Mouse (Mus musculus): ENCODE results near the gene Cmtm4. TPM values are rescaled to one million over a fixed set of nuclear protein-coding genes. Genes with fewer than 3 reads are reported as not detected.

Gene Cmtm4
- polyA plus RNA-seq, 1 experiment: 32.4 TPM

GRCm38 (mm10) chr8:104427703-104428102, 32.1 kb upstream of the Cmtm4 start:
- Histone ChIP-seq H3K27ac (replicated peaks; ENCODE audit: low read depth, low read length) (no peak overlapping the region), H3K4me1 (ENCODE audit: control insufficient read depth, insufficient read depth, insufficient read length, low read length) (no peaks in the 10 kb centered on the region), H3K4me3 (ENCODE audit: insufficient read depth, low read depth, low read length) (no peak overlapping the region)

GRCm38 (mm10) chr8:104422313-104422712, 26.7 kb upstream of the Cmtm4 start:
- H3K4me3 ChIP-seq (ENCODE audit: insufficient read depth, low read depth, low read length): no peak overlapping the region
- no peaks in the 10 kb centered on the region for H3K4me1 ChIP-seq (ENCODE audit: control insufficient read depth, insufficient read depth, insufficient read length, low read length)
- H3K27ac ChIP-seq (replicated peaks; ENCODE audit: low read depth, low read length): no peak overlapping the region

- H3K27ac ChIP-seq (replicated peaks; ENCODE audit: low read depth, low read length): no peak overlapping the region
- H3K4me3 ChIP-seq (ENCODE audit: insufficient read depth, low read depth, low read length): no peak overlapping the region
- H3K4me1 ChIP-seq (ENCODE audit: control insufficient read depth, insufficient read depth, insufficient read length, low read length): no peaks in the 10 kb centered on the region
Measured at GRCm38 (mm10) chr8:104416022-104416421, 20.4 kb upstream of the Cmtm4 start.

GRCm38 (mm10) chr8:104414204-104414603, 18.6 kb upstream of the Cmtm4 start:
- no peaks in the 10 kb centered on the region for H3K4me1 ChIP-seq (ENCODE audit: control insufficient read depth, insufficient read depth, insufficient read length, low read length)
- H3K4me3 ChIP-seq (ENCODE audit: insufficient read depth, low read depth, low read length): no peak overlapping the region
- no peak overlapping the region for H3K27ac ChIP-seq (replicated peaks; ENCODE audit: low read depth, low read length)

GRCm38 (mm10) chr8:104413770-104414169, 18.2 kb upstream of the Cmtm4 start:
- Histone ChIP-seq H3K4me3 (ENCODE audit: insufficient read depth, low read depth, low read length) (no peak overlapping the region), H3K27ac (replicated peaks; ENCODE audit: low read depth, low read length) (no peak overlapping the region), H3K4me1 (ENCODE audit: control insufficient read depth, insufficient read depth, insufficient read length, low read length) (peaks cover 3% of the 10 kb centered on the region; the same call in 1 of the 2 replicates)

GRCm38 (mm10) chr8:104412805-104413532, 17.4 kb upstream of the Cmtm4 start:
- Histone ChIP-seq H3K27ac (replicated peaks; ENCODE audit: low read depth, low read length) (no peak overlapping the region), H3K4me3 (ENCODE audit: insufficient read depth, low read depth, low read length) (no peak overlapping the region)

GRCm38 (mm10) chr8:104411972-104412371, 16.4 kb upstream of the Cmtm4 start:
- H3K4me3 ChIP-seq (ENCODE audit: insufficient read depth, low read depth, low read length): no peak overlapping the region
- H3K4me1 ChIP-seq (ENCODE audit: control insufficient read depth, insufficient read depth, insufficient read length, low read length): peaks cover 3% of the 10 kb centered on the region; the same call in 1 of the 2 replicates
- no peak overlapping the region for H3K27ac ChIP-seq (replicated peaks; ENCODE audit: low read depth, low read length)

More at GRCm38 (mm10) chr8:104412805-104413532, 17.4 kb upstream of the Cmtm4 start:
- H3K4me1 ChIP-seq (ENCODE audit: control insufficient read depth, insufficient read depth, insufficient read length, low read length): peaks cover 3% of the 10 kb centered on the region; the same call in 1 of the 2 replicates

- H3K4me3 ChIP-seq (ENCODE audit: insufficient read depth, low read depth, low read length): no peak overlapping the region
- peaks cover 3% of the 10 kb centered on the region; the same call in 1 of the 2 replicates for H3K4me1 ChIP-seq (ENCODE audit: control insufficient read depth, insufficient read depth, insufficient read length, low read length)
- no peak overlapping the region for H3K27ac ChIP-seq (replicated peaks; ENCODE audit: low read depth, low read length)
Measured at GRCm38 (mm10) chr8:104411468-104411867, 15.9 kb upstream of the Cmtm4 start.

- Histone ChIP-seq H3K27ac (replicated peaks; ENCODE audit: low read depth, low read length) (no peak overlapping the region), H3K4me1 (ENCODE audit: control insufficient read depth, insufficient read depth, insufficient read length, low read length) (peaks cover 3% of the 10 kb centered on the region; the same call in 1 of the 2 replicates), H3K4me3 (ENCODE audit: insufficient read depth, low read depth, low read length) (no peak overlapping the region)
Measured at GRCm38 (mm10) chr8:104410628-104411273, 15.1 kb upstream of the Cmtm4 start.

GRCm38 (mm10) chr8:104408328-104409110, 12.9 kb upstream of the Cmtm4 start:
- H3K4me3 ChIP-seq (ENCODE audit: insufficient read depth, low read depth, low read length): no peak overlapping the region

GRCm38 (mm10) chr8:104406340-104407128, 10.9 kb upstream of the Cmtm4 start:
- Histone ChIP-seq H3K4me3 (ENCODE audit: insufficient read depth, low read depth, low read length) (no peak overlapping the region), H3K4me1 (ENCODE audit: control insufficient read depth, insufficient read depth, insufficient read length, low read length) (peaks cover 3% of the 10 kb centered on the region; the same call in 1 of the 2 replicates), H3K27ac (replicated peaks; ENCODE audit: low read depth, low read length) (no peak overlapping the region)

More at GRCm38 (mm10) chr8:104408328-104409110, 12.9 kb upstream of the Cmtm4 start:
- H3K27ac ChIP-seq (replicated peaks; ENCODE audit: low read depth, low read length): no peak overlapping the region
- H3K4me1 ChIP-seq (ENCODE audit: control insufficient read depth, insufficient read depth, insufficient read length, low read length): peaks cover 3% of the 10 kb centered on the region; the same call in 1 of the 2 replicates

GRCm38 (mm10) chr8:104405430-104406187, 10.0 kb upstream of the Cmtm4 start:
- Histone ChIP-seq H3K4me3 (ENCODE audit: insufficient read depth, low read depth, low read length) (no peak overlapping the region), H3K4me1 (ENCODE audit: control insufficient read depth, insufficient read depth, insufficient read length, low read length) (peaks cover 3% of the 10 kb centered on the region; the same call in 1 of the 2 replicates), H3K27ac (replicated peaks; ENCODE audit: low read depth, low read length) (0 out of 2 replicates have a peak overlapping the region, but pooled peaks have one; percentile 21)

- H3K27ac ChIP-seq (replicated peaks; ENCODE audit: low read depth, low read length): no peak overlapping the region
- no peak overlapping the region for H3K4me3 ChIP-seq (ENCODE audit: insufficient read depth, low read depth, low read length)
- H3K4me1 ChIP-seq (ENCODE audit: control insufficient read depth, insufficient read depth, insufficient read length, low read length): no peaks in the 10 kb centered on the region
Measured at GRCm38 (mm10) chr8:104403596-104403995, 8.0 kb upstream of the Cmtm4 start.
